Mouse (Mus musculus): ENCODE measurements around the gene Arhgef2. TPM values are rescaled to one million over a fixed set of nuclear protein-coding genes. Genes with fewer than 3 reads are reported as not detected.
"Not testable (repeated sequence)": the region's sequence is repeated elsewhere in the genome, so short reads cannot be mapped to it uniquely, and the experiment has no call there.

Gene Arhgef2
- 122 and 123 TPM in 2 replicates for polyA plus RNA-seq (2016; fragmentation: Nextera tagmentation; extraction: Ambion mirVana)

DNA sequence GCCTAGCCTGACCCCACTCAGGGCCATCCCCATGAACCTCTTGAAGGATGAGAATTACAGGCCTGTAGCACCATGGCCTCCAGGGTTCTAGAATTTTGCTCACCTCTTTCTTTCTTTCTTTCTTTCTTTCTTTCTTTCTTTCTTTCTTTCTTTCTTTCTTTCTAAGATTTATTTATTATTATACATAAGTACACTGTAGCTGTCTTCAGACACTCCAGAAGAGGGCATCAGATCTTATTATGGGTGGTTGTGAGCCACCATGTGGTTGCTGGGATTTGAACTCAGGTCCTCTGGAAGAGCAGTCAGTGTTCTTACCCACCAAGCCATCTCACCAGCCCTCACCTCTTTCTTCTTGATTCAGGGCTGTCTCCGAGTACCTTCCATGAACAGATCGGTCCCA, at the start of gene Arhgef2:
Arhgef2 (plus strand) TSS at position 301 of the 400 bp plus-strand sequence.
- ATAC-seq (ENCODE audit: insufficient number of reproducible peaks, insufficient read depth, low FRiP score, low TSS enrichment, low read depth); H3K9me3 ChIP-seq; H3K27ac ChIP-seq; H3K27me3 ChIP-seq; H3K4me3 ChIP-seq (replicated peaks); H3K36me3 ChIP-seq; H3K9ac ChIP-seq (replicated peaks): not testable (repeated sequence)
- WGBS: 90% methylated on average over 2 of the region's 2 CpGs
- Histone ChIP-seq H3K4me1 (replicated peaks) (peaks cover 13% of the 10 kb centered on the region), H3K4me2 (peak within 1 kb of the TSS; percentile 65)

DNA sequence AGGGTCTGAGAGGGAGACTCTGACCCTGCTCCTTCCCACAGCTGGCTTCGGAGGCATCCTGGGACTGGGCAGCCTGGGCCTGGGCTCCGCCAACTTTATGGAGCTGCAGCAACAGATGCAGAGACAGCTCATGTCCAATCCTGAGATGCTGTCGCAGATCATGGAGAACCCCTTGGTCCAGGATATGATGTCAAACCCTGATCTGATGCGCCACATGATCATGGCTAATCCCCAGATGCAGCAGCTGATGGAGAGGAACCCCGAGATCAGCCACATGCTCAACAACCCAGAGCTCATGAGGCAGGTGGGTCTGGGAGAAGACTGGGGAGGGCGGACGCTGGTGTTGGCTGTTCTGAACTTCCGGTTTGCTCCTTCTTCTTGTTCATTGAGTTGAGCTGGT, 49.1 kb upstream of the Arhgef2 start:
- no peak overlapping the region for H3K27ac ChIP-seq
- peak overlapping the region; percentile 12; the same call in 1 of the 2 replicates for H3K9ac ChIP-seq (replicated peaks)
- no peak overlapping the region for H3K4me2 ChIP-seq
- WGBS: 94% methylated on average over 8 of the region's 8 CpGs
- peaks cover 17% of the 10 kb centered on the region for H3K4me1 ChIP-seq (replicated peaks)
- no peaks in the 10 kb centered on the region for H3K9me3 ChIP-seq
- no peaks in the 10 kb centered on the region for H3K27me3 ChIP-seq
- H3K4me3 ChIP-seq (replicated peaks): no peak overlapping the region
- H3K36me3 ChIP-seq: peaks cover 63% of the 10 kb centered on the region
- ATAC-seq (ENCODE audit: insufficient number of reproducible peaks, insufficient read depth, low FRiP score, low TSS enrichment, low read depth): no peak

DNA sequence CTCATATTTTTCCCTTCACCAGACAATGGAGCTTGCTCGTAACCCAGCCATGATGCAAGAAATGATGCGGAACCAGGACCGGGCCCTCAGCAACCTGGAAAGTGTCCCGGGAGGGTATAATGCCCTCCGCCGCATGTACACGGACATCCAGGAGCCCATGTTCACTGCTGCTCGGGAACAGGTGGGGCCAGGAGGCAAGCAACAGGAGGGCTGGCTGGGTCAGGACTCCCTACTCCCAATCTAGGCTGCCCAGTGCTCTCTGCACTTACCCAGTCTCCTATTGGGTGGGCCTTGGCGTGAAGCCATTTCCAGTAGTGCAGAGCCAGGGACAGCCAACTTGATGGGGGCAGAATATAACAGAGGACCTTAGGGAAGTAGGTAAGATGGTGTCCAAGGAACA, 46.2 kb upstream of the Arhgef2 start:
- Histone ChIP-seq H3K4me1 (replicated peaks) (peaks cover 6% of the 10 kb centered on the region; the same call in 1 of the 2 replicates), H3K27me3 (no peaks in the 10 kb centered on the region), H3K27ac (no peak overlapping the region), H3K4me3 (replicated peaks) (no peak overlapping the region), H3K36me3 (peaks cover 93% of the 10 kb centered on the region), H3K9me3 (no peaks in the 10 kb centered on the region), H3K9ac (replicated peaks) (no peak overlapping the region), H3K4me2 (no peak overlapping the region)
- WGBS: 96% methylated on average over 9 of the region's 9 CpGs
- no peak for ATAC-seq (ENCODE audit: insufficient number of reproducible peaks, insufficient read depth, low FRiP score, low TSS enrichment, low read depth)

DNA sequence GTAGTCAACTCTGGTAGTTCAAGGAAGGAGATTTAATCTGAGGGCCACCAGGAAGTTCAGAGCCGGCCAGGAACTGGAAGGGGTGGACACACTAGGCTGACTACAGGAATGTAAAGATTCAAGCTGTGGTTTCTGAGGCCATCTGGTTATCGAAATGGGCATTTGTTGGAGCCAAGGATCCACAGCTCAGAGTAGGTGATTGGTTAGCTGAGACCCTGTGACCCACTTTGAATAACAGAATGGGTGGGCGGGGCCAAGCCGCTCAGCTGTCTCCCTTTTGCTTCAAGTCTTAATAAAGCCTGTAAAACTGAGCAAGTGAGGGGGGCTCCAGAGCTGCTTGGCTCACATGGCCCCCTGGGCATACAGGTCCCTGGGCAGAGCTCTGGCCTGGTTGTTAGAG, 43.8 kb upstream of the Arhgef2 start:
- WGBS: 75% methylated on average over 4 of the region's 4 CpGs
- H3K36me3 ChIP-seq: peaks cover 100% of the 10 kb centered on the region
- H3K4me2 ChIP-seq: no peak overlapping the region
- no peak overlapping the region for H3K9ac ChIP-seq (replicated peaks)
- H3K4me3 ChIP-seq (replicated peaks): no peak overlapping the region
- no peaks in the 10 kb centered on the region for H3K9me3 ChIP-seq
- H3K27me3 ChIP-seq: no peaks in the 10 kb centered on the region
- no peaks in the 10 kb centered on the region for H3K4me1 ChIP-seq (replicated peaks)
- no peak overlapping the region for H3K27ac ChIP-seq
- ATAC-seq (ENCODE audit: insufficient number of reproducible peaks, insufficient read depth, low FRiP score, low TSS enrichment, low read depth): no peak

DNA sequence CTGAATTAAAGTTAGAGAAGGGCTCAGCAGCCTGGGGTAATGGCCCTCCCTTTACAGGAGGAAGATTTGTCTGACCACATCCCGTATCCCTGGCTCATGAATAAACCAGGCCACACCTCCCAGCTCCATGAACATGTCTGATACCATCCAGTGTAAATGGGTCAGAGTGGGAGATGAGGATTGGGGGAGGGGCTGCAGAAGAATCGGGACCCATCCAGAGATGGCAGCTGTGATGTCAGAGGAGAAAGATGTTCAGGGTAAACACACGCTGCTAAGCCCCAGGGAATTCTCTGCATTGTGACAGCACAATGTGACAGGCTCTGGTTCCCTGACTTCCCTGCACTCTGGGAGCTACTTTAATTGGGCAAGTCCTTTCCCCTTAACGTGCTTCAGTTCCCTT, 42.3 kb upstream of the Arhgef2 start:
- peak; percentile 12; the same call in 1 of the 2 replicates for ATAC-seq (ENCODE audit: insufficient number of reproducible peaks, insufficient read depth, low FRiP score, low TSS enrichment, low read depth)
- H3K9ac ChIP-seq (replicated peaks): no peak overlapping the region
- H3K4me3 ChIP-seq (replicated peaks): no peak overlapping the region
- no peaks in the 10 kb centered on the region for H3K27me3 ChIP-seq
- no peak overlapping the region for H3K27ac ChIP-seq
- WGBS: 80% methylated on average over 4 of the region's 4 CpGs
- no peaks in the 10 kb centered on the region for H3K9me3 ChIP-seq
- no peak overlapping the region for H3K4me2 ChIP-seq
- no peaks in the 10 kb centered on the region for H3K4me1 ChIP-seq (replicated peaks)
- peaks cover 100% of the 10 kb centered on the region for H3K36me3 ChIP-seq

DNA sequence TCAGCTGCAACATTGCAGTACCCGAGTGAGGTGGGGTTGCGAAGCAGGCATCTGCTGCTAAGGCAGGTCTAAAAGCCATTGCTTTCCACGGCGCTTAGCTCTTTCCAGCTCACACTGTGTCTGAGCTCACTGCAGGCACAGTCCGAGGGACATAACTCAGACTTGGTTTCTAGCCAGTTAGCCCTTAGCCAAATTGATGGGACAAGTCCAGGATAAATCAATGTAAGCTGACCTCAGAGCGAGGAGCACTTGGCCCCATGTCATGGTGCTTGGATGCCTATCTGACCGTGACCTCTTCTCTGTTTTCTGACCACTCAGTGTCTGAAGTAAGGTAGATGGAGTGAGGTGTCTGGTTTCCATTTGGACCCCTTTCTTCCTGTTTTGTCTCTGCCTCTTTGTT, 41.8 kb upstream of the Arhgef2 start:
- Histone ChIP-seq H3K4me1 (replicated peaks) (no peaks in the 10 kb centered on the region), H3K36me3 (peaks cover 100% of the 10 kb centered on the region), H3K9ac (replicated peaks) (no peak overlapping the region), H3K4me3 (replicated peaks) (no peak overlapping the region), H3K4me2 (no peak overlapping the region), H3K27ac (no peak overlapping the region), H3K27me3 (no peaks in the 10 kb centered on the region), H3K9me3 (no peaks in the 10 kb centered on the region)
- no peak for ATAC-seq (ENCODE audit: insufficient number of reproducible peaks, insufficient read depth, low FRiP score, low TSS enrichment, low read depth)
- WGBS: 87% methylated on average over 7 of the region's 7 CpGs

DNA sequence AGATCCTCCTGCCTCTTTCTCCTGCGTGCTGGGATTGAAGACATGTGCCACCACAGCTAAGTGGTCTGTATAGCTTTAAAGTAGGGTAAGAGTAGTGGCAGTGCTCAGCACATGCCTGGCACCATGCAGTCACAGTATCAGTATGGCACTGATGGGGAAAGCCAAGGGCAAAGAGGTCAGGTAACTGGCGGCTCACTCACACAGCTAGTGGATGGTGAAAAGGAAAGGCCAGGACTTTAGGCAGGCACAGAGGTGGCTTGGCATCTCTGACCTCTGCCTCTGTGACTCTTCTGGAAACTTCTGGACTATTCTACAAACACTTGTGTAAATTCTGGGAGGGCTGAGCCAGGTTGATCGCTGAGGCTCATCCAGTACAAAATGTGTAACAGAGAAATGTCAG, 39.6 kb upstream of the Arhgef2 start:
- Histone ChIP-seq H3K4me3 (replicated peaks) (no peak overlapping the region), H3K9me3 (no peaks in the 10 kb centered on the region), H3K36me3 (peaks cover 94% of the 10 kb centered on the region), H3K27ac (no peak overlapping the region), H3K27me3 (no peaks in the 10 kb centered on the region), H3K4me1 (replicated peaks) (no peaks in the 10 kb centered on the region), H3K9ac (replicated peaks) (no peak overlapping the region), H3K4me2 (no peak overlapping the region)
- 91% methylated on average over 3 of the region's 3 CpGs for WGBS
- no peak for ATAC-seq (ENCODE audit: insufficient number of reproducible peaks, insufficient read depth, low FRiP score, low TSS enrichment, low read depth)

DNA sequence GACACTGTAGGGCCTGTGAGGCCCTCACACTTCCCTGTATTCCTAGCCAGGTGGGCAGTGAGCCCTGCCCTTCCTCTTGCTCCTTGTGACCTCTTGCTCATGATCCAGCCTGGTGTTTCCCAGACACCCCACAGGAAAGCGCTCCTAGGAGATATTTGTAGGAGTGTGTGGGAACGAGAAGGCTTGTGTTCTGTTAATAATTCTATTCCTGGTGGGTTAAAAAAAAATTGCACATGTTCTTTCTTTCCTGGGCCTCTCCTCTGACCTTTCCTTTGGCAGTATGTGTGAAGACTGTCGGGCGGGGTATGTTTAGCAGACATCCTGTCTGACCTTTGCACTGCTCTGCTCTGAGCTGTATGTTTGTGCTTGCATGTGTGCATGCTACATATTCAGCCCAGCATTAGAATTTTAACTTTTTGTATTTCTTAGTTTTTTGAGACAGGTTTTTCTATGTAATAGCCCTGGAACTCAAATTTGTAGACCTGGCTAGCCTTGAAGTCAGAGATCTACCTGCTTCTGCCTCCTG, 39.2 kb upstream of the Arhgef2 start:
- no peak for ATAC-seq (ENCODE audit: insufficient number of reproducible peaks, insufficient read depth, low FRiP score, low TSS enrichment, low read depth)
- H3K27ac ChIP-seq: no peak overlapping the region
- 95% methylated on average over 4 of the region's 4 CpGs for WGBS

DNA sequence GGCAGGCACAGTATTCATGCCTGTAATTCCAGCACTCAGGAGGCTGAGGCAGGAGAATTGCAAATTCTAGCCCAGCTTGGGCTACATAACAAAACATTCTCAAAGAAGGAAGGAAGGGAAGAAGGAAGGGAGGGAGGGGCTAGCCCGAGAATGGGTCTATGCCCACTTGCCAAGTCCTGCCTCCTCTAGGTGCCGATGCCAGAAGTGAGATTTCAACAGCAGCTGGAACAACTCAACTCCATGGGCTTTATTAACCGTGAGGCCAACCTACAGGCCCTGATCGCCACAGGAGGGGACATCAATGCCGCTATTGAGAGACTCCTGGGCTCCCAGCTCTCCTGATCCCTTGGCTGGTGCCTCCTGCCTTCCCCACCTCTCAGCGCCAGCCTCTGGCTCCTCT, 37.9 kb upstream of the Arhgef2 start:
- Histone ChIP-seq H3K27me3 (no peaks in the 10 kb centered on the region), H3K4me3 (replicated peaks) (no peak overlapping the region), H3K27ac (no peak overlapping the region), H3K4me2 (no peak overlapping the region), H3K9ac (replicated peaks) (no peak overlapping the region), H3K9me3 (no peaks in the 10 kb centered on the region), H3K4me1 (replicated peaks) (no peaks in the 10 kb centered on the region), H3K36me3 (peaks cover 76% of the 10 kb centered on the region)
- no peak for ATAC-seq (ENCODE audit: insufficient number of reproducible peaks, insufficient read depth, low FRiP score, low TSS enrichment, low read depth)
- WGBS: 89% methylated on average over 6 of the region's 6 CpGs

More for the DNA sequence above, 39.2 kb upstream of the Arhgef2 start:
- Histone ChIP-seq H3K4me1 (replicated peaks) (no peaks in the 10 kb centered on the region), H3K4me2 (no peak overlapping the region), H3K36me3 (peaks cover 89% of the 10 kb centered on the region), H3K9ac (replicated peaks) (no peak overlapping the region), H3K27me3 (no peaks in the 10 kb centered on the region), H3K9me3 (no peaks in the 10 kb centered on the region), H3K4me3 (replicated peaks) (no peak overlapping the region)

DNA sequence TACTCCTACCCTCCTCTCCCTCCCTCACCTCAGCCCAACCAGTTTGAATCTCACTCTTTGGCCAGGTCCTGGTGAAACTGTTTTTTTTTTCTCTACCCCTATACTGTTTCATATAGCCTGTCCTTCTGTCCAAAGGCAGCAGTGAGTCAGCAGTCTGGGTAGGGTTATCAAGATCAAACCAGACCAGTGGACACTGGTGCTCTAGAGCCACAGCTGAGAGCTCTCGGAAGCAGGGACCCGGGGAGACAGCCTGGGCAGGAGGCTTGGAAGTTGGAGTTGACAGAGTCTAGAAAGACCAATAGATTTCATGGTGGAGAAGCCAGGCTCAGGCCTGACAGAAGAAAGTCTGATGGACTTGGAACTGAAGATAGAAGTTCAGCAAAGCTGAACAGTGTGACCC, 37.2 kb upstream of the Arhgef2 start:
- Histone ChIP-seq H3K4me3 (replicated peaks) (no peak overlapping the region), H3K27ac (no peak overlapping the region), H3K27me3 (no peaks in the 10 kb centered on the region), H3K4me1 (replicated peaks) (no peaks in the 10 kb centered on the region), H3K36me3 (peaks cover 69% of the 10 kb centered on the region), H3K9ac (replicated peaks) (no peak overlapping the region), H3K9me3 (no peaks in the 10 kb centered on the region), H3K4me2 (no peak overlapping the region)
- no peak for ATAC-seq (ENCODE audit: insufficient number of reproducible peaks, insufficient read depth, low FRiP score, low TSS enrichment, low read depth)
- 91% methylated on average over 2 of the region's 2 CpGs for WGBS

DNA sequence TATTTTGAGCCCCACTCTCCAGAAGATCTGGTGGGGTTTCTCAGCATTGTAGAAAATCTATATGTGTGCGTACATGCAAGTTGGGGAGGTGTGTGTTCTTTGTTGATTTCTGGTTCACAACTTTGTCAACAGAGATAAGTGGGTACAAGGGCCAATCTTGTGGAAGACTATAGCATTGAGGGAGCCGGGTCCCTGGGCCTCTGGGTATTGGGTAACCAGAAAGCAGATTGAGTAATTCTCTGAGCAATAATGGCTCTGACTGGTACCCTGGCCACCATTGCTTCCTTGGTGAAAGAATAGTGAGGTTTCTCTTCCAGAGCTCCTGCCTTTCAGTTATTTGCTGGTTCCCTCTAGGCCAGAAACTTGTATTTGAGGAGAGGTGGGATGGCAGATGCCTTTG, 36.7 kb upstream of the Arhgef2 start:
- no peak overlapping the region for H3K4me2 ChIP-seq
- H3K4me3 ChIP-seq (replicated peaks): no peak overlapping the region
- ATAC-seq (ENCODE audit: insufficient number of reproducible peaks, insufficient read depth, low FRiP score, low TSS enrichment, low read depth): no peak
- H3K9ac ChIP-seq (replicated peaks): no peak overlapping the region
- peaks cover 64% of the 10 kb centered on the region for H3K36me3 ChIP-seq
- no peak overlapping the region for H3K27ac ChIP-seq
- no peaks in the 10 kb centered on the region for H3K4me1 ChIP-seq (replicated peaks)
- 98% methylated on average over 2 of the region's 2 CpGs for WGBS
- no peaks in the 10 kb centered on the region for H3K9me3 ChIP-seq
- no peaks in the 10 kb centered on the region for H3K27me3 ChIP-seq

DNA sequence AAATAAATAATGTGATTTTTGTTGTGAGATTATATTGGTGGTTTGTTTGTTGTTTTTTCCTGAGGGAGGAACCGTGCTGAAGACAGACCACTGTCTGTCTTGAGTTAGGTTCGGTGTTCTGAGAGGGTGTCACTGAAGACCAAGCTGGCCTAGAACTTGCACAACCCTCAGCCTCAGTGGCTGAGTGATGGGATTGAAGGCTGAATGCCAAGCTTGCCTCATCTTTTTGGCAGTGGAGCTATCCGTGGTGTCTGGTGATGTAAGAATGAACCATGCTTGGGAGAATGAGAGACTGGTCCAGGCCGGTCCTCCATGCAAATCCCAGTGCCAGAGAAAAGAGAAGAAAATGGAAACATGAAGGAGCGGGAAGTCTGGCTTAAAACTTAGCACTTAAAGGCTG, 36.1 kb upstream of the Arhgef2 start:
- no peak; the same call in 1 of the 2 replicates for ATAC-seq (ENCODE audit: insufficient number of reproducible peaks, insufficient read depth, low FRiP score, low TSS enrichment, low read depth)
- Histone ChIP-seq H3K9me3 (no peaks in the 10 kb centered on the region), H3K36me3 (peaks cover 58% of the 10 kb centered on the region), H3K4me2 (no peak overlapping the region), H3K27ac (no peak overlapping the region), H3K27me3 (no peaks in the 10 kb centered on the region), H3K9ac (replicated peaks) (no peak overlapping the region), H3K4me3 (replicated peaks) (no peak overlapping the region), H3K4me1 (replicated peaks) (no peaks in the 10 kb centered on the region)
- 92% methylated on average over 5 of the region's 5 CpGs for WGBS

Data from limb, embryonic 12.5 days (tissue).